Mouse (Mus musculus): ENCODE measurements at regions not wholly inside any gene's neighbourhood (a gene's known extent, or its start where the extent isn't known, plus 50 kb on each side); places are given as distances from the start of the nearest gene placed in this dataset.

DNA sequence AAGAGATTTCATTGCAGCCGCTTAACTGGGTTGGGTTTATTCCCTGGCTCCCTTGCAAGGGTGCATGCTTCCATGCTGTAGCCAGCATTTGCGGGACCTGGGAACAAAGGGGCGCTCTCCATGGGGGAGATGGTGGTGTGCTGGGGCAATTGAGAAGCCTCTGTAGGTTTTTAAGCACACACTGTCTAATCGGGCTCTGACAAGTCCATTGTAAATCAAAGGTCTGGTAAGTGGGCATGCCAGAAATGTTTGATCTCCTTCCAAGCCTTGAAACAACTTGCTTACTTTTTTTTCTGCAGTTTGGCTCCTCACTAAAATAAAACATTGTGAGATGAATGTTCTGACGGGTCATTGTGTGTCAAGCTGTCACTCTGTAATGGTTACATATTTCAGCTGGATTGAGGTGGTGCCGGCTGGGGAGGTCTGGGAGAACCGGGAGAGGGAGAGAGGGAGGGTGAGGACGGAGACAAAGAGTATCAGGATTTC lies 330.9 kb upstream of the Zfp507 start:
- no peak for TF ChIP-seq CTCF (IDR thresholded peaks at IDR 0.05; ENCODE audit: extremely low read depth, insufficient read depth, low read length)
- no peak for TF ChIP-seq POLR2A (IDR thresholded peaks at IDR 0.05; ENCODE audit: extremely low read depth, insufficient read depth, low read length)
- Histone ChIP-seq H3K4me3 (ENCODE audit: insufficient read depth, low read length) (no peak overlapping the region), H3K27ac (ENCODE audit: insufficient read depth, low read length) (no peak overlapping the region), H3K4me1 (ENCODE audit: control insufficient read depth, insufficient read depth, low read length) (no peaks in the 10 kb centered on the region)

DNA sequence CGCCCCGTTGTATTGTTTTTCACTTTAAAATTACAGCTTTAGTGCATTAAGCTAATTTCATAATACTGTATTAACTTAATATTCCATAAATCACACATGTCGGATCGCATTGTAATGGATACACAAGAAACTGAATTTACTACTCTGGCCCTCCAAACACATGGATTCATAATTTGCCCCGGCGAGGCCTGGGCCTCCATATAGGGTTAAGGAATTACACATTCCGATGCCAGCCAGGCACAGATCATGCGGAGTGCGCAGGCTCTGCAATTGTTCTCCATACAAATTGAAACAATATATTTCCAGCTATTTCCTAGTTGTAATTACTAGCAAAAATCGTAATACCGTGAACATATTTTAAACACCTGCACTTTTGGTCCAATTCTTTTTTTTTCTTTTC lies 330.2 kb upstream of the Zfp507 start:
- Histone ChIP-seq H3K4me1 (ENCODE audit: control insufficient read depth, insufficient read depth, low read length) (no peaks in the 10 kb centered on the region), H3K27ac (ENCODE audit: insufficient read depth, low read length) (no peak overlapping the region), H3K4me3 (ENCODE audit: insufficient read depth, low read length) (no peak overlapping the region)
- TF ChIP-seq POLR2A (IDR thresholded peaks at IDR 0.05; ENCODE audit: extremely low read depth, insufficient read depth, low read length) (no peak), CTCF (IDR thresholded peaks at IDR 0.05; ENCODE audit: extremely low read depth, insufficient read depth, low read length) (no peak)

DNA sequence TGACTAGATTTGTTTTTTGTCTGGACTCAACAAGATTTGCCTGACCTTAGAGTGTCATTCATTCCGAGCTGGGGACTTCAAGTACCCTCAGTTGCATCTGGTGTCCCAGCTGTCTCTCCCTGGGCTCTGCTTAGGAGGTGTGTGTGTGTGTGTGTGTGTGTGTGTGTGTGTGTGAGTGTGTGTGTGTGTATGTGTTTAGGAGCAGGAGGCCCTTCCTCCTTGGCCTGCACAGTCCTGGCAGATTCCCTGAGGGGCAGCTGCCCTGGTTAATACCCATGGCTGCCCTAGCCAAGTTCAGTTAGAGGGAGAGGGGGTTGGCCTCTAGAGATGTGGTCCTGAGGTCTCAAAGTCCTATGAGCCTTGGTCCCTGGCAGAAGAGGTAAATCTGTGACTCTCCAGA lies 329.8 kb upstream of the Zfp507 start:
- TF ChIP-seq CTCF (IDR thresholded peaks at IDR 0.05; ENCODE audit: extremely low read depth, insufficient read depth, low read length) (no peak), POLR2A (IDR thresholded peaks at IDR 0.05; ENCODE audit: extremely low read depth, insufficient read depth, low read length) (no peak)
- no peak overlapping the region for H3K27ac ChIP-seq (ENCODE audit: insufficient read depth, low read length)
- H3K4me3 ChIP-seq (ENCODE audit: insufficient read depth, low read length), result no peak overlapping the region
- H3K4me1 ChIP-seq (ENCODE audit: control insufficient read depth, insufficient read depth, low read length), result no peaks in the 10 kb centered on the region

DNA sequence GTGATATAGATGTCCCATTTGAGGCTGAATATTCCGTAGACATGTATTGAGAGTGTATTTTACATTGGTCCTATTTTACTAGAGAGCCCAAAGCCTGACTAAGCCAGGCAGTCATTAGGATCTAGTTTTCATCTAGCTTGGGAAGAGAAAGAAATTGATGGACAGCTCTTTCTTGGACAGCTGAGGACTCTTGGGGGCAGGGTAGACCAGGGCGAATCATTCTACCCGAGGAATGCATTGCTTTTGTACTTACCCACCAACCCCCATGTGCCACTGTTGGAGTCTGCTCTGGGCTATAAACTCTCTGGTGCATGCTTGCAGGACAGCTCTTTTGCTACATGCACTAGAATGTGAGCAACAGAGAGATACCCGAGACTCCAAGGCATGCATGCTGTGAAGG lies 294.3 kb upstream of the Zfp507 start:
- TF ChIP-seq CTCF (IDR thresholded peaks at IDR 0.05; ENCODE audit: extremely low read depth, insufficient read depth, low read length) (no peak), POLR2A (IDR thresholded peaks at IDR 0.05; ENCODE audit: extremely low read depth, insufficient read depth, low read length) (no peak)
- H3K4me1 ChIP-seq (ENCODE audit: control insufficient read depth, insufficient read depth, low read length), result no peaks in the 10 kb centered on the region
- H3K4me3 ChIP-seq (ENCODE audit: insufficient read depth, low read length), result no peak overlapping the region
- no peak overlapping the region for H3K27ac ChIP-seq (ENCODE audit: insufficient read depth, low read length)

DNA sequence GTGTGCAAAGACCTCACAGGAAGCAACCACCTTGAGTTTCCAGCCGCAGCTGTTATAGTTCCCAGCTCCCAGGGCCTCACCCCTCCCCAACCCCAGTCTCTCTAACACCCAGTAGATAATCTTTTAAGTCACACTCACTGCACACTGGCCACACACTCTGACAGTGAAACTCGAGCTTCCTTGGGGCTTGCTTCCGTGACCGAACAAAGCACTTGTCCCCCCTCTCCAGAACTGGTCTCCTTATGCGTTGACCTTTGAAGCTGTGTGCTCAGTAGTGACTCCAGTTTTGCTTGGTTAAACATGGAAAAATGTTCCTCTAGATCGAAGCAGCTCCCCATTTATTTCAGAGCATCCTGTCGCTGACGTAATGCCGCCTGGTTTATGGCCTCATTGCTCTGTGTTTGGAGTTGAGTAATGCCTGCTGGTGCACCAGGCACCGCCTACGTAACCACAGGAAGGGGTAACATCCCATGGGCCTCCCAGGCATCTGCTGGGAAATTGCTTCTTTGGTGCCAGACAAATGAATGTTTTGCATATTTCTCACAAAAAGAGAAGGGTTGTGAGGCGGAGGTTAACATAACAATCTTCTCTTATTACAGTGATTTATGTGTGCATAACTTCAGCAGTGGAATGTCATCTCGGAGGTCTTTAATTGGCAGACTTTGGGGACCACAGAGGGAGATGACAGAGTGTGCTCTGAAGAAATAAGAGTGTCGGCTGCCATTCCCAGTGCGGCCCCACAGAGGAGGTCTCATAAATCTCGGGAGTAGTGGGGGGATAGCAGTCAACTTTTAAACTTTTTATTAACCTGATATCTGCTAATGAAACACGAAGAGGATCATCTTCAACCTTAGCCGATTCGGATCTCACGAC lies 292.7 kb upstream of the Zfp507 start:
- TF ChIP-seq POLR2A (IDR thresholded peaks at IDR 0.05; ENCODE audit: extremely low read depth, insufficient read depth, low read length) (no peak), CTCF (IDR thresholded peaks at IDR 0.05; ENCODE audit: extremely low read depth, insufficient read depth, low read length) (no peak)
- Histone ChIP-seq H3K27ac (ENCODE audit: insufficient read depth, low read length) (no peak overlapping the region), H3K4me1 (ENCODE audit: control insufficient read depth, insufficient read depth, low read length) (no peaks in the 10 kb centered on the region), H3K4me3 (ENCODE audit: insufficient read depth, low read length) (no peak overlapping the region)

DNA sequence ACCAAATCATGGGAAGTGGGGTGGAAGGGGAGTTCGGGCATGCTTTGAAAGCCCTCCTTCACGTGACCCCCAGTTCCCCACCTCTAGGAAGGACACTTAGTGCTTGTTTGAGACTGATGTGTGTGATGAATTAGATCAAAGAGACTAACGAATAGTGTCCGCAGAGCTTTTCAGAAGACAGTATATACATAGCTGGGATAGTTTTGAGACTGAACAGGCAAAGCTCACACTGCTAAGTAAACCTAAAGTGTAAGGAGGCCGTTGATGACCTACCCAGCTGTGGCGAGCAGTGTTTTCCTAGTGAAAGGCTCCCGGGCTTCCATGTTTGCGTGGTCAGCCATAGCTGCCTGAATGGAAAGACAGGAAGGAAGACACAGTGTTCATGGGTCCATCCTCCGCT lies 288.3 kb upstream of the Zfp507 start:
- no peak for TF ChIP-seq CTCF (IDR thresholded peaks at IDR 0.05; ENCODE audit: extremely low read depth, insufficient read depth, low read length)
- TF ChIP-seq POLR2A (IDR thresholded peaks at IDR 0.05; ENCODE audit: extremely low read depth, insufficient read depth, low read length), result no peak
- H3K4me1 ChIP-seq (ENCODE audit: control insufficient read depth, insufficient read depth, low read length), result no peaks in the 10 kb centered on the region

DNA sequence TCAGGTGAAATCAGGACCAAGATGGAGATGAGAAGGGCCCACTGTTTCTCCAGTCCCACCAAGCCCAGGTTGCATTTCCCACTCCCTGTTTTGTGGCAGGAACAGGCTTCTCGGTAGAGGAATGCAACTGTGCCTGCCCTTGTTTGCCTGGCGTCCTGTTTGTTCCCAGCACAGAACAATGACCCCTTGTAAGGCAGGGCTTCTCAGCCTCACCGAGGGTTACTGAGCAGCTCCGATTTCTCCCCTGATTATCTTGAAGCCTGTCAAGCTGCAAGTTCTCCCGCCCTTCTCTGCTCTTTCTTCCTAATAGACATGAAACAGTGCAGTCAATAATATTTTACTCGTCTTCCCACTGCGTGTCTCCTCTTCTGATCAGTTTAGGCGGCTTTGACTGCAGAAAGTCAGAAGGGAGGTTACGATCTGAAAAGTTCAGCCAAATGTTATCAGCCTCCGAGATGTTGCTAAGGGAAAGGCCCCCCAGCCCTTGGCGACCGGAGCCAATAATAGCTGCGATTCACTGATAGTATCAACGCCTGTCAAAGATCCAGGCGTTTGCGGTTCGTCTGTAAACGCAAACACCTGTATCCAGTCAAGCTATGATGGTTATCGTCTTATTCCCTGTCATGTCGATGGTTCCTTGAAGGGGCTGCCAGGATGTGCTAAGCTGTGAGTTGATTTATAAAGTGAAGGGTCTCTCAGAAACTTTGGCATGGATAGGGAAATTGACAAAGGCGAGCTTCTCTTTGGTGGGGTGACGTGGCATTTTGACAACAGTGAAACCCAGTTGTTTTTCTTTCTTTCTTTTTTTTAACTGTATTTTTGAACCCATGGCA lies 287.7 kb upstream of the Zfp507 start:
- H3K4me1 ChIP-seq (ENCODE audit: control insufficient read depth, insufficient read depth, low read length), result no peaks in the 10 kb centered on the region
- no peak overlapping the region for H3K27ac ChIP-seq (ENCODE audit: insufficient read depth, low read length)
- H3K4me3 ChIP-seq (ENCODE audit: insufficient read depth, low read length), result no peak overlapping the region
- TF ChIP-seq CTCF (IDR thresholded peaks at IDR 0.05; ENCODE audit: extremely low read depth, insufficient read depth, low read length) (no peak), POLR2A (IDR thresholded peaks at IDR 0.05; ENCODE audit: extremely low read depth, insufficient read depth, low read length) (no peak)

More for the DNA sequence above, 288.3 kb upstream of the Zfp507 start:
- Histone ChIP-seq H3K4me3 (ENCODE audit: insufficient read depth, low read length) (no peak overlapping the region), H3K27ac (ENCODE audit: insufficient read depth, low read length) (no peak overlapping the region)

DNA sequence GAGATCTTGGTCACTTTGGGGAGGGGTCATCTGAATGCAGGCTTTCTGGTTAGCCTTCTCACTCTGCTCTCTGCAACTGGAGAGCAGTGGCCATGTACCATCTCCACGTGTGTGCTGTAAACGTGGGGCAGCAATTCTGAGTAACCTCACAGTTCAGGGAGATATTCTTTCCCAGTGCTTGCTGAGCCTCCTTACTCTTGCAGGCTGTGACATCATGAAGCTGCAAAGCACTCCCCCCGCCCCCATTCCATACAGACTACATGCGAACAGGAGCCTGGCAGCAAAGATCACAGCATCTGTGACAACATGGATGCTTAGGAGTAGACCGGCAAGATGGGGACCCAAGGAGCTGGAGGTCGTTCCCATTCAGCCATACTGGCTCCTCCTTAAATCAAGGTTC lies 284.8 kb upstream of the Zfp507 start:
- H3K4me1 ChIP-seq (ENCODE audit: control insufficient read depth, insufficient read depth, low read length), result no peaks in the 10 kb centered on the region
- TF ChIP-seq CTCF (IDR thresholded peaks at IDR 0.05; ENCODE audit: extremely low read depth, insufficient read depth, low read length) (no peak), POLR2A (IDR thresholded peaks at IDR 0.05; ENCODE audit: extremely low read depth, insufficient read depth, low read length) (no peak)
- no peak overlapping the region for H3K4me3 ChIP-seq (ENCODE audit: insufficient read depth, low read length)
- H3K27ac ChIP-seq (ENCODE audit: insufficient read depth, low read length), result no peak overlapping the region

DNA sequence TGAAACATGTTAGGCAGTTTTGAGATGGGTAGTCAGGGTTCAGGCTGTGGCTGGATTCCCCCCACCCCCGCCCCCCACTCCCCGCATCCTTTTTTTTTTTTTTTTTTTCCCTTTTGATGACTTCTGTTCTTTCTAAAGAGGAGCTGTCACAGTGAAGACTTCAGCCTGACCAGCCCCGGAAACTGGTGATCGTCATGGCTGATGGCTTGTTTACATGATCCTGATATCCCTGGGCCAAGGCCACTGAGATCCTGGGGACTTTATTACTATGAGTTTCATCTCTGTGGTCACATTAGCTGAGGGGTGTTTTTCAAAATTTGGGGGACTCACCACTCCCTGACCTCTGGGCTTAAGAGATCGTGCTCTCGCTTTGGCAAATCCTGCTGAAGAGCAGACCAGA lies 275.9 kb upstream of the Zfp507 start:
- no peaks in the 10 kb centered on the region for H3K4me1 ChIP-seq (ENCODE audit: control insufficient read depth, insufficient read depth, low read length)
- H3K27ac ChIP-seq (ENCODE audit: insufficient read depth, low read length), result no peak overlapping the region
- no peak for TF ChIP-seq CTCF (IDR thresholded peaks at IDR 0.05; ENCODE audit: extremely low read depth, insufficient read depth, low read length)
- no peak for TF ChIP-seq POLR2A (IDR thresholded peaks at IDR 0.05; ENCODE audit: extremely low read depth, insufficient read depth, low read length)
- no peak overlapping the region for H3K4me3 ChIP-seq (ENCODE audit: insufficient read depth, low read length)
